Mouse (Mus musculus): ENCODE measurements at regions not wholly inside any gene's neighbourhood (a gene's known extent, or its start where the extent isn't known, plus 50 kb on each side); places are given as distances from the start of the nearest gene placed in this dataset.

DNA sequence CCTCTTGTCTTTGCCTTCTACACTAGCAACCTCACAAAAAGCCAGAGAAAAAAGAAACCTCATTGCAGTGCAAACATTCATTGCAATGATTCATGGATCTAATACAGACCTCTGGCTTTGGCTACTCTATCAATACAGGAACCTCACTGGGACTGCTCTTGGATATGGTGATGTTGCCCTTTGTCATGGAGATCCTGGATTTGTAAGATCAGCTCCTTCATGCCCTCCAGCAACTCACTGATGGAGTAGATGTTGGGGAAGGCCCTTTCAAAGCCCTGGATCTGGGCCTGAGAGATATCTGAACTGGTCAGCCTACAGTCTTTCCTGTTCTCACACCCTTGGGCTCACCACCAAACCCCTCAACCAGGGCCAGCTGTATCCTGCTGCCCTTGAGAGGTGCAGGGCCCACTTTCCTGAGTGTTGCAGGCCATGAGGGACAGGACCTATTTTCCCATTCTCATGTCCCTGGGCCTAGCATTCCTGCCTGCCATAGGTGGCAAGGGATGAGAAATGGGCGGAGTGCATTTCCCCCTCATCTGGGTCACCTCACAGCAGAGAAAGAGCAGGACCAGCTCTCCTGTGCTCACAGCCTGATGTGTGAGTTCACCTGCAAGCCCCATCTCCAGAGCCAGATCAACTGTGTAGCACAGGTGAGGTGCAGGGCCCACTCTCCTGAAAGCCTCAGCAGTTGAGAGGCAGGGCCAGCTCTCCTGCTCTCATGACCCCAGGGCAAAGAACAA is 218.1 kb downstream of the Antxr2 start:
- Histone ChIP-seq H3K4me3 (replicated peaks in 1 of 3; ENCODE audit: low read depth in 2 of 3, low read length in 2 of 3, poor library complexity in 1 of 3) (no peak overlapping the region), H3K36me3 (replicated peaks in 1 of 2; ENCODE audit: control insufficient read depth in 1 of 2, insufficient read depth in 1 of 2, low read length in 1 of 2) (no peaks in the 10 kb centered on the region), H3K27ac (ENCODE audit: insufficient read depth, low read depth) (no peak overlapping the region), H3K27me3 (replicated peaks) (no peaks in the 10 kb centered on the region), H3K4me2 (ENCODE audit: insufficient read depth, low read depth, poor library complexity, severe bottlenecking) (no peak overlapping the region), H3K4me1 (ENCODE audit: control insufficient read depth in 1 of 2, insufficient read depth in 2 of 2) (peaks cover 9 to 26% of the 10 kb centered on the region in 2 experiments), H3K79me2 (replicated peaks; ENCODE audit: control insufficient read depth, extremely low read depth, insufficient read depth, poor library complexity, severe bottlenecking) (no peaks in the 10 kb centered on the region), H3K9me3 (replicated peaks; ENCODE audit: low read length) (no peaks in the 10 kb centered on the region), H3K9ac (ENCODE audit: insufficient read depth, low read depth) (no peak overlapping the region)
- dilution Hi-C loops (cut with MboI; ENCODE audit: extremely low pct_ligation_motif_present, extremely low pct_unique_long_range_greater_than_20kb, low sequenced_read_pairs) (no loop called here), in situ Hi-C loops (cut with MboI; ENCODE audit: low pct_ligation_motif_present, low pct_unique_long_range_greater_than_20kb, low sequenced_read_pairs) (no loop called here)
- TF ChIP-seq UBTF (IDR thresholded peaks at IDR 0.05; ENCODE audit: low read depth, low read length) (no peak), CHD1 (IDR thresholded peaks at IDR 0.05; ENCODE audit: low read depth, low read length) (no peak), MAX (IDR thresholded peaks at IDR 0.05; ENCODE audit: low read length) (no peak), EP300 (IDR thresholded peaks at IDR 0.05; ENCODE audit: low read length) (no peak), MAZ (IDR thresholded peaks at IDR 0.05; ENCODE audit: low read depth, low read length) (no peak), TCF12 (IDR thresholded peaks at IDR 0.05; ENCODE audit: low read depth, low read length) (no peak), IRF4 (IDR thresholded peaks at IDR 0.05; ENCODE audit: low read depth, low read length) (no peak), NRF1 (IDR thresholded peaks at IDR 0.05; ENCODE audit: low read depth, low read length) (no peak), CHD2 (IDR thresholded peaks at IDR 0.05; ENCODE audit: low read length) (no peak)
- DNase-seq (ENCODE audit: extremely low read depth), result no peak

DNA sequence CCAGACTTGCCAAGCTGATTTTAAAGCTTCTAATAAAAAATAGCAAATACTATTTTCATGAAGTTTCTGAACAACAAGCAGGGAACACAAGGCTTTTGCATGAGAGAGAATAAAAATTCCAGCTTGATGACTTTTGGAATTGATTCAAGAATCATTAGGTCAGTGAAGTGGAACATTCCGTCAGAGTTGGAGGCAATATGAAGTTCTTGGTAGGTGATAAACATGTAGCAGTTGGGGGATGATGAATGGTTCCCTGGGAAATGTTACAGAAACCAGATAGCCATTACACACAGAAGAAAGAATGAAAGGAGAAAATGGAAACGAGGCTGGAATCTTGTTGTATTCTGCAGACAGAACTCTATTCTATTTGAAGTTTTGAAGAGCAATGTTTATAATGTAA is 221.8 kb downstream of the Antxr2 start:
- dilution Hi-C loops (cut with MboI; ENCODE audit: extremely low pct_ligation_motif_present, extremely low pct_unique_long_range_greater_than_20kb, low sequenced_read_pairs), result no loop called here
- no peak for DNase-seq (ENCODE audit: extremely low read depth)
- H3K9me3 ChIP-seq (replicated peaks; ENCODE audit: low read length), result no peaks in the 10 kb centered on the region
- H3K27ac ChIP-seq (ENCODE audit: insufficient read depth, low read depth), result no peak overlapping the region
- in situ Hi-C loops (cut with MboI; ENCODE audit: low pct_ligation_motif_present, low pct_unique_long_range_greater_than_20kb, low sequenced_read_pairs), result no loop called here
- no peak for TF ChIP-seq GABPA (IDR thresholded peaks at IDR 0.05; ENCODE audit: insufficient replicate concordance, low read depth, low read length)
- no peak for TF ChIP-seq KAT2A (IDR thresholded peaks at IDR 0.05; ENCODE audit: insufficient replicate concordance, low read length)
- TF ChIP-seq MAFK (IDR thresholded peaks at IDR 0.05; ENCODE audit: insufficient replicate concordance, low read length), result no peak
- no peak for TF ChIP-seq TBP (conservative IDR thresholded peaks at IDR 0.05; ENCODE audit: low read depth, low read length)
- TF ChIP-seq MAZ (IDR thresholded peaks at IDR 0.05; ENCODE audit: low read depth, low read length), result no peak
- no peak for TF ChIP-seq ZC3H11A (IDR thresholded peaks at IDR 0.05; ENCODE audit: low read depth, low read length)
- no peak for TF ChIP-seq PAX5 (IDR thresholded peaks at IDR 0.05; ENCODE audit: low read length)
- no peak for TF ChIP-seq NELFE (IDR thresholded peaks at IDR 0.05; ENCODE audit: low read depth, low read length)
- TF ChIP-seq EP300 (IDR thresholded peaks at IDR 0.05; ENCODE audit: low read length), result no peak
- no peak overlapping the region for H3K9ac ChIP-seq (ENCODE audit: insufficient read depth, low read depth)
- H3K36me3 ChIP-seq (replicated peaks in 1 of 2; ENCODE audit: control insufficient read depth in 1 of 2, insufficient read depth in 1 of 2, low read length in 1 of 2), result no peaks in the 10 kb centered on the region
- H3K79me2 ChIP-seq (replicated peaks; ENCODE audit: control insufficient read depth, extremely low read depth, insufficient read depth, poor library complexity, severe bottlenecking), result no peaks in the 10 kb centered on the region
- no peak overlapping the region for H3K4me3 ChIP-seq (replicated peaks in 1 of 3; ENCODE audit: low read depth in 2 of 3, low read length in 2 of 3, poor library complexity in 1 of 3)
- H3K4me1 ChIP-seq (ENCODE audit: control insufficient read depth in 1 of 2, insufficient read depth in 2 of 2), result peaks cover 6 to 11% of the 10 kb centered on the region in 2 experiments; a peak in 3 of 4 replicates
- no peak overlapping the region for H3K4me2 ChIP-seq (ENCODE audit: insufficient read depth, low read depth, poor library complexity, severe bottlenecking)
- H3K27me3 ChIP-seq (replicated peaks), result no peaks in the 10 kb centered on the region
